In genomic region chr12:111041196-111041595, GRCm38 (mm10) we compare ENCODE assay signal across 8 mouse cellular contexts. TPM values are rescaled to one million over a fixed set of nuclear protein-coding genes. Genes with fewer than 3 reads are reported as not detected.
DNase-seq lines count a peak whose midpoint lies in the region; ATAC-seq lines count a peak whose summit lies in the region.

No protein-coding gene starts in this region.

- peaks cover 5% of the 10 kb centered on the region for H3K36me3 ChIP-seq in heart, embryonic 11.5 days (ENCODE audit: control insufficient read depth, insufficient read depth, low read length)
- H3K36me3 ChIP-seq in kidney, embryonic 14.5 days (ENCODE audit: control insufficient read depth, insufficient read depth, low read length): peaks cover 10% of the 10 kb centered on the region; the same call in 1 of the 2 replicates
- H3K36me3 ChIP-seq in stomach, embryonic 16.5 days (ENCODE audit: control insufficient read depth, insufficient read depth, low read length): peaks cover 7% of the 10 kb centered on the region; the same call in 1 of the 2 replicates

- ATAC-seq in heart, embryonic 11.5 days (replicated peaks; ENCODE audit: insufficient number of reproducible peaks, low FRiP score, low TSS enrichment): no peak
- no peak for ATAC-seq in kidney, embryonic 14.5 days (ENCODE audit: low FRiP score, low TSS enrichment)
- no peak for ATAC-seq in stomach, embryonic 16.5 days (ENCODE audit: insufficient read depth, low FRiP score)

- H3K4me3 ChIP-seq in heart, embryonic 11.5 days (ENCODE audit: low read depth, low read length): peak overlapping the region; percentile 98
- H3K4me3 ChIP-seq in kidney, embryonic 14.5 days (ENCODE audit: low read length): peak overlapping the region; percentile 98
- peak overlapping the region; percentile 93 for H3K4me3 ChIP-seq in stomach, embryonic 16.5 days (replicated peaks; ENCODE audit: low read length)

- peak overlapping the region; percentile 94 for H3K4me2 ChIP-seq in heart, embryonic 11.5 days
- H3K4me2 ChIP-seq in kidney, embryonic 14.5 days (replicated peaks; ENCODE audit: low read depth, low read length): peak overlapping the region; percentile 92
- peak overlapping the region; percentile 82 for H3K4me2 ChIP-seq in stomach, embryonic 16.5 days (ENCODE audit: low read depth, low read length)

- H3K4me1 ChIP-seq in heart, embryonic 11.5 days (ENCODE audit: control insufficient read depth, insufficient read depth, low read length): peaks cover 20% of the 10 kb centered on the region
- H3K4me1 ChIP-seq in kidney, embryonic 14.5 days (ENCODE audit: control insufficient read depth, insufficient read depth, low read length): peaks cover 21% of the 10 kb centered on the region
- peaks cover 11% of the 10 kb centered on the region for H3K4me1 ChIP-seq in stomach, embryonic 16.5 days (ENCODE audit: control insufficient read depth, insufficient read depth, low read length)

- H3K9me3 ChIP-seq in heart, embryonic 11.5 days (replicated peaks; ENCODE audit: control insufficient read depth, low read length): no peaks in the 10 kb centered on the region
- no peaks in the 10 kb centered on the region for H3K9me3 ChIP-seq in kidney, embryonic 14.5 days (ENCODE audit: control insufficient read depth, low read length)
- H3K9me3 ChIP-seq in stomach, embryonic 16.5 days (replicated peaks; ENCODE audit: control insufficient read depth, low read length): no peaks in the 10 kb centered on the region

- intact Hi-C loops in gastrocnemius, postnatal 36 days (cut with DNase I): no loop called here

- H3K9ac ChIP-seq in heart, embryonic 11.5 days (ENCODE audit: low read depth, low read length): 0 out of 2 replicates have a peak overlapping the region, but pooled peaks have one; percentile 97
- no peak overlapping the region for H3K9ac ChIP-seq in kidney, embryonic 14.5 days (ENCODE audit: low read depth, low read length)
- H3K9ac ChIP-seq in stomach, embryonic 16.5 days (ENCODE audit: low read length): no peak overlapping the region

- peak; percentile 21 for DNase-seq in gastrocnemius, adult 18-20 months (ENCODE audit: low spot score)
- DNase-seq in gastrocnemius, postnatal 36 days: no peak
- peak; percentile 53 to 59 for DNase-seq in cerebellum, postnatal 14 days
- DNase-seq in lung, postnatal 36 days: peak; percentile 64
- no peak for DNase-seq in right cerebral cortex, adult 18-20 months

- 35% methylated on average over 4 of the region's 4 CpGs for WGBS in heart, embryonic 11.5 days (ENCODE audit: insufficient replicate concordance)
- WGBS in kidney, embryonic 14.5 days: 31% methylated on average over 4 of the region's 4 CpGs
- 18% methylated on average over 4 of the region's 4 CpGs for WGBS in stomach, embryonic 16.5 days

- no peak overlapping the region for H3K27ac ChIP-seq in heart, embryonic 11.5 days (ENCODE audit: low read depth, low read length)
- H3K27ac ChIP-seq in kidney, embryonic 14.5 days (ENCODE audit: low read depth, low read length): no peak overlapping the region
- no peak overlapping the region for H3K27ac ChIP-seq in stomach, embryonic 16.5 days (ENCODE audit: low read length)

- no peaks in the 10 kb centered on the region for H3K27me3 ChIP-seq in heart, embryonic 11.5 days (ENCODE audit: control insufficient read depth, insufficient read depth, low read length)
- H3K27me3 ChIP-seq in kidney, embryonic 14.5 days (ENCODE audit: control insufficient read depth, insufficient read depth, low read length): no peaks in the 10 kb centered on the region
- no peaks in the 10 kb centered on the region for H3K27me3 ChIP-seq in stomach, embryonic 16.5 days (ENCODE audit: control insufficient read depth, insufficient read depth, low read length)

RNA-seq across cellular contexts. Expression of gene Rcor1, which starts 2.0 kb away (rescaled TPM):
- total RNA-seq in gastrocnemius, adult 18-20 months (2021): 1 to 10 TPM; 6.1 to 8.1 TPM
- 1 to 10 TPM; 7.1 to 7.3 TPM for total RNA-seq in gastrocnemius, postnatal 36 days (2021)
- 11.9 TPM in 2 replicates for polyA plus RNA-seq in heart, embryonic 11.5 days (2014; fragmentation: Nextera tagmentation; extraction: Ambion mirVana)
- 15.9 and 17.4 TPM in 2 replicates for polyA plus RNA-seq in kidney, embryonic 14.5 days (2014; fragmentation: Nextera tagmentation; extraction: Ambion mirVana)
- polyA plus RNA-seq in stomach, embryonic 16.5 days (2015; fragmentation: Nextera tagmentation; extraction: Ambion mirVana): 9.5 and 10.9 TPM in 2 replicates

Comparison
In these comparisons a context has a peak if more than half of its experiments do, and no peak if none do; other contexts are left out.
1. DNase-seq: peak in gastrocnemius, adult 18-20 months (single experiment), cerebellum, postnatal 14 days (2 of 2) and lung, postnatal 36 days (single experiment); none in gastrocnemius, postnatal 36 days (0 of 2) and right cerebral cortex, adult 18-20 months (single experiment).
2. Peak in every context shown above with its lines, with median percentiles within 50 percentile points of each other: H3K4me2 ChIP-seq and H3K4me3 ChIP-seq.